Comparison of ENCODE assay signal across 11 mouse cellular contexts in the genomic region with DNA sequence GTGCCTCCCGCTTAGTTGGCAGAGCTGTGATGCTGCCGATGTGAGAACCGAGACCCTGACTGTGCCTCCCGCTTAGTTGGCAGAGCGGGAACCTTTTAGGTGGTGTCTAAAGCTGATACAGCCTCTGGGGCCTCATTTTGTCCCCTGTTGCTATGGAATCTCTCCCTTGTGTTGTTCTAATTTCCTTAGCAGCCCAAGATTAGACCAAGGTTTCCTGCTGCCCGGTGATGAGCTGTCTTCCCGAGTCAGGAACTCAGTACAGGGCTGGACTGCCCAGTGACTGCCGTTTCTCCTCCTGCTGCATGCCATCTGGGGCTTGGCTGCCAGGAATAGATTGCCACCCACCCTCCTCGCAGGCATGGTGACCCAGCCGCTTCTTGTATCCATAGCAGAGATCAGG. TPM values are rescaled to one million over a fixed set of nuclear protein-coding genes. Genes with fewer than 3 reads are reported as not detected.
DNase-seq lines count a peak whose midpoint lies in the region; ATAC-seq and TF ChIP-seq lines count a peak whose summit lies in the region.
"Had no signal": no experiment of that assay in that cellular context is flagged by ENCODE, and none has a peak within 500 bp of the region (broad histone marks: within the 10 kb centered on the region; RNA-seq: fewer than 3 reads in every experiment).

No protein-coding gene starts in this region.

- DNase-seq in heart, adult 18-20 months, result no peak
- DNase-seq in neural tube, embryonic 10.5 days (ENCODE audit: extremely low spot score, low spot score), result no peak
- DNase-seq: adrenal gland, postnatal 36 days; kidney, postnatal 14 days; lung, postnatal 36 days had no signal

- no peaks in the 10 kb centered on the region for H3K27me3 ChIP-seq in heart, embryonic 13.5 days (replicated peaks)
- no peaks in the 10 kb centered on the region for H3K27me3 ChIP-seq in neural tube, embryonic 13.5 days
- H3K27me3 ChIP-seq: embryonic facial prominence, embryonic 13.5 days had no signal

- peak overlapping the region; percentile 24; the same call in 1 of the 2 replicates for H3K27ac ChIP-seq in heart, embryonic 13.5 days (replicated peaks)
- H3K27ac ChIP-seq in neural tube, embryonic 13.5 days (replicated peaks), result peak overlapping the region; percentile 38
- 0 out of 2 replicates have a peak overlapping the region, but pooled peaks have one; percentile 11 for H3K27ac ChIP-seq in olfactory bulb, adult 2 months (ENCODE audit: insufficient read depth, low read depth, low read length)
- H3K27ac ChIP-seq: embryonic facial prominence, embryonic 13.5 days had no signal

- peaks cover 16% of the 10 kb centered on the region for H3K4me1 ChIP-seq in heart, embryonic 13.5 days
- H3K4me1 ChIP-seq in neural tube, embryonic 13.5 days (replicated peaks), result peaks cover 18% of the 10 kb centered on the region
- H3K4me1 ChIP-seq in olfactory bulb, adult 2 months (ENCODE audit: control insufficient read depth, insufficient read depth, low read length), result peaks cover 26% of the 10 kb centered on the region

- TF ChIP-seq CTCF in olfactory bulb, adult 2 months (IDR thresholded peaks at IDR 0.05; ENCODE audit: insufficient read depth, low read depth, low read length), result no peak

- H3K9ac ChIP-seq in heart, embryonic 13.5 days, result no peak overlapping the region
- no peak overlapping the region for H3K9ac ChIP-seq in neural tube, embryonic 13.5 days
- H3K9ac ChIP-seq: embryonic facial prominence, embryonic 13.5 days had no signal

- H3K36me3 ChIP-seq in heart, embryonic 13.5 days, result peaks cover 21% of the 10 kb centered on the region
- peaks cover 91% of the 10 kb centered on the region for H3K36me3 ChIP-seq in neural tube, embryonic 13.5 days

- no peaks in the 10 kb centered on the region for H3K9me3 ChIP-seq in heart, embryonic 13.5 days
- H3K9me3 ChIP-seq in neural tube, embryonic 13.5 days, result no peaks in the 10 kb centered on the region
- H3K9me3 ChIP-seq: embryonic facial prominence, embryonic 13.5 days had no signal

- no peak overlapping the region for H3K4me3 ChIP-seq in heart, embryonic 13.5 days
- no peak overlapping the region for H3K4me3 ChIP-seq in neural tube, embryonic 13.5 days
- no peak overlapping the region for H3K4me3 ChIP-seq in olfactory bulb, adult 2 months (ENCODE audit: insufficient read depth, low read depth, low read length)
- H3K4me3 ChIP-seq: embryonic facial prominence, embryonic 13.5 days had no signal

- WGBS in heart, embryonic 13.5 days, result 47% methylated on average over 10 of the region's 10 CpGs
- 47% methylated on average over 10 of the region's 10 CpGs for WGBS in neural tube, embryonic 13.5 days
- 7% methylated on average over 10 of the region's 10 CpGs for WGBS in olfactory bulb, adult 2 months

- no peak for ATAC-seq in heart, embryonic 13.5 days (ENCODE audit: extremely low read depth, insufficient number of reproducible peaks, low FRiP score, low TSS enrichment)
- no peak for ATAC-seq in neural tube, embryonic 13.5 days (ENCODE audit: low read depth)
- ATAC-seq in hematopoietic stem cell, adult 5-6 weeks (replicated peaks in 1 of 2; ENCODE audit: insufficient read depth in 1 of 2, low FRiP score in 2 of 2, low TSS enrichment in 1 of 2, low read depth in 1 of 2, poor library complexity in 2 of 2, severe bottlenecking in 2 of 2), result peak; percentile 19 to 70
- ATAC-seq in activated CD4-positive, CD25-positive, alpha-beta regulatory T cell, adult 4 months, result no peak

- no peak for TF ChIP-seq POLR2A in olfactory bulb, adult 2 months (IDR thresholded peaks at IDR 0.05; ENCODE audit: insufficient read depth, low read depth, low read length)

- H3K4me2 ChIP-seq in heart, embryonic 13.5 days, result peak overlapping the region; percentile 34
- H3K4me2 ChIP-seq in neural tube, embryonic 13.5 days, result no peak overlapping the region
- H3K4me2 ChIP-seq: embryonic facial prominence, embryonic 13.5 days had no signal

RNA-seq across cellular contexts. Expression of a gene that starts 21.0 kb away (rescaled TPM):
- 5.4 and 5.6 TPM in 2 replicates for polyA plus RNA-seq in heart, embryonic 13.5 days (2015; fragmentation: Nextera tagmentation; extraction: Ambion mirVana)
- 1 to 10 TPM; 5.4 to 6.4 TPM for total RNA-seq in heart, adult 18-20 months (2021)
- 76.3 and 77.3 TPM in 2 replicates for polyA plus RNA-seq in neural tube, embryonic 13.5 days (2015; fragmentation: Nextera tagmentation; extraction: Ambion mirVana)
- total RNA-seq in hematopoietic stem cell, adult 5-6 weeks (2017), result 4.7 and 5.4 TPM in 2 replicates
- 67.4 TPM in 1 of 2 replicates, not detected in the other for polyA plus RNA-seq in olfactory bulb, adult 2 months (2012; ENCODE audit: insufficient read depth, insufficient read length, low replicate concordance, missing spikeins)
- polyA plus RNA-seq in activated CD4-positive, CD25-positive, alpha-beta regulatory T cell, adult 4 months (2017; shearing (Covaris generic)), result 1 to 10 TPM; 1.8 to 3.7 TPM

RNA-seq across cellular contexts. Expression of a gene that starts 40.7 kb away (rescaled TPM):
- polyA plus RNA-seq in heart, embryonic 13.5 days (2015; fragmentation: Nextera tagmentation; extraction: Ambion mirVana), result 14.2 and 15.2 TPM in 2 replicates
- 10 to 100 TPM; 19.0 to 20.6 TPM for total RNA-seq in heart, adult 18-20 months (2021)
- polyA plus RNA-seq in neural tube, embryonic 13.5 days (2015; fragmentation: Nextera tagmentation; extraction: Ambion mirVana), result 12.9 and 13.4 TPM in 2 replicates
- total RNA-seq in hematopoietic stem cell, adult 5-6 weeks (2017), result 44.6 and 50.8 TPM in 2 replicates
- not detected in 2 replicates for polyA plus RNA-seq in olfactory bulb, adult 2 months (2012; ENCODE audit: insufficient read depth, insufficient read length, low replicate concordance, missing spikeins)
- 10 to 100 TPM; 41.4 to 45.4 TPM for polyA plus RNA-seq in activated CD4-positive, CD25-positive, alpha-beta regulatory T cell, adult 4 months (2017; shearing (Covaris generic))

Comparison
In these comparisons a context has a peak if more than half of its experiments do, and no peak if none do; other contexts are left out.
1. ATAC-seq: peak in hematopoietic stem cell, adult 5-6 weeks (2 of 2); none in heart, embryonic 13.5 days (single experiment), neural tube, embryonic 13.5 days (single experiment) and activated CD4-positive, CD25-positive, alpha-beta regulatory T cell, adult 4 months (single experiment).
2. Peak in every context shown above with its lines, with median percentiles within 50 percentile points of each other: H3K27ac ChIP-seq.